Mouse (Mus musculus): ENCODE results near the gene Cramp1l.

Cramp1l gene

GRCm38 (mm10) chr17:25015655-25016291, at the start of gene Cramp1l, which contains the start of gene Ift140:
Cramp1l (minus strand) TSS chr17:25015788.
Ift140 (plus strand) TSS chr17:25016085.
- Histone ChIP-seq H3K4me3 (replicated peaks; ENCODE audit: low read length) (peak within 1 kb of the TSS; percentile 99), H3K36me3 (ENCODE audit: insufficient read depth, low read length) (peaks cover 44% of the 10 kb centered on the region), H3K9me3 (ENCODE audit: low read length) (no peaks in the 10 kb centered on the region), H3K4me1 (replicated peaks; ENCODE audit: low read depth, low read length) (peaks cover 44% of the 10 kb centered on the region), H3K27me3 (ENCODE audit: insufficient read depth, low read length) (no peaks in the 10 kb centered on the region)
- TF ChIP-seq CTCF (conservative IDR thresholded peaks at IDR 0.05; ENCODE audit: low read length): no peak
- TF ChIP-seq NANOG (IDR thresholded peaks at IDR 0.05; ENCODE audit: borderline replicate concordance, low read length): no peak
- no peak for TF ChIP-seq POU5F1 (IDR thresholded peaks at IDR 0.05; ENCODE audit: borderline replicate concordance, low read length)

DNA sequence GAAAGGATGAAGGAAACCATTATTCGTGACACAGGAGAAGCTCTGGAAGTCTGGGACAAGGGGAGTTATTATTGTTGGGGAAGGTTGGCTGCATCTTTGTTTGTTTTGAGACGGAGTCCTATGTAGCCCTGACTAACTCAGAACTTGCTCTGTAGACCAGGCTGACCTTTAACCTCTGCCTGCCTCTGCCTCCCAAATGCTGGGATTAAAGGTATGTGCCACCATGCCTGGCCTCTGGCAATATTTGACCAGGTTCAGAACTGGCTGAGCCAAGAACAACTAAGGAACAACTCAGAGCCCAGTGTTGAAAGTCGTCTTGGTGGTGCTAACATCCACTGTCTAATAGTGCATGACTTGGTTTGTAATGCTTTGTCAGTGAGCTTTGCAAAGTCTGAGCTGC, 49.6 kb upstream of the Cramp1l start:
- H3K4me3 ChIP-seq (replicated peaks; ENCODE audit: low read length): no peak overlapping the region
- H3K36me3 ChIP-seq (ENCODE audit: insufficient read depth, low read length): peaks cover 19% of the 10 kb centered on the region
- H3K27me3 ChIP-seq (ENCODE audit: insufficient read depth, low read length): no peaks in the 10 kb centered on the region
- H3K4me1 ChIP-seq (replicated peaks; ENCODE audit: low read depth, low read length): no peaks in the 10 kb centered on the region
- TF ChIP-seq CTCF (conservative IDR thresholded peaks at IDR 0.05; ENCODE audit: low read length) (no peak), NANOG (IDR thresholded peaks at IDR 0.05; ENCODE audit: borderline replicate concordance, low read length) (no peak), POU5F1 (IDR thresholded peaks at IDR 0.05; ENCODE audit: borderline replicate concordance, low read length) (no peak)
- H3K9me3 ChIP-seq (ENCODE audit: low read length): no peaks in the 10 kb centered on the region

DNA sequence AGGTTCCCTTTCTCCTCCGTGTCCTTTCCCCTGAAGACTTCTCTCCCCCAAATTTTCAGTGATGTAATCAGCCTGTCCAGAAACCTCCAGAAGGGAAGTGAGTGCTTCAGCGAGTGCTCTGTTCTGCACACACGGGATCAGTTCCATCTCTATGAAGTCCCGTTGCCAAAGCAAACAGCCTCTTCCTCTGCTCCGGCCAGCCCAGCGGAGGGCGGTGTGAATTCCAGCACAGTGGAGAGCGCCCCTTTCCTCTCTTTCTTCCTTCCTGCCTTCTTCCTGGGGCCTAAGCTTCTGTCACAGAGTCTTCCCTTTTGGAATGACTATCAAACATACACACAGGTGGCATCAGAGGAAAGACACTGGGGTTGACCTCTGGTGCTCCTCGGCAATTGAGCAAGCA, 48.8 kb upstream of the Cramp1l start:
- H3K4me3 ChIP-seq (replicated peaks; ENCODE audit: low read length): no peak overlapping the region
- no peaks in the 10 kb centered on the region for H3K9me3 ChIP-seq (ENCODE audit: low read length)
- H3K36me3 ChIP-seq (ENCODE audit: insufficient read depth, low read length): peaks cover 21% of the 10 kb centered on the region
- TF ChIP-seq CTCF (conservative IDR thresholded peaks at IDR 0.05; ENCODE audit: low read length) (no peak), POU5F1 (IDR thresholded peaks at IDR 0.05; ENCODE audit: borderline replicate concordance, low read length) (no peak), NANOG (IDR thresholded peaks at IDR 0.05; ENCODE audit: borderline replicate concordance, low read length) (no peak)
- peaks cover under 1% of the 10 kb centered on the region; the same call in 1 of the 2 replicates for H3K4me1 ChIP-seq (replicated peaks; ENCODE audit: low read depth, low read length)
- no peaks in the 10 kb centered on the region for H3K27me3 ChIP-seq (ENCODE audit: insufficient read depth, low read length)

GRCm38 (mm10) chr17:25063872-25064271, 48.3 kb upstream of the Cramp1l start:
- H3K4me1 ChIP-seq (replicated peaks; ENCODE audit: low read depth, low read length): peaks cover 3% of the 10 kb centered on the region; the same call in 1 of the 2 replicates
- no peaks in the 10 kb centered on the region for H3K27me3 ChIP-seq (ENCODE audit: insufficient read depth, low read length)
- no peaks in the 10 kb centered on the region for H3K9me3 ChIP-seq (ENCODE audit: low read length)
- peaks cover 21% of the 10 kb centered on the region for H3K36me3 ChIP-seq (ENCODE audit: insufficient read depth, low read length)
- no peak overlapping the region for H3K4me3 ChIP-seq (replicated peaks; ENCODE audit: low read length)
- TF ChIP-seq NANOG (IDR thresholded peaks at IDR 0.05; ENCODE audit: borderline replicate concordance, low read length) (no peak), CTCF (conservative IDR thresholded peaks at IDR 0.05; ENCODE audit: low read length) (no peak), POU5F1 (IDR thresholded peaks at IDR 0.05; ENCODE audit: borderline replicate concordance, low read length) (no peak)

DNA sequence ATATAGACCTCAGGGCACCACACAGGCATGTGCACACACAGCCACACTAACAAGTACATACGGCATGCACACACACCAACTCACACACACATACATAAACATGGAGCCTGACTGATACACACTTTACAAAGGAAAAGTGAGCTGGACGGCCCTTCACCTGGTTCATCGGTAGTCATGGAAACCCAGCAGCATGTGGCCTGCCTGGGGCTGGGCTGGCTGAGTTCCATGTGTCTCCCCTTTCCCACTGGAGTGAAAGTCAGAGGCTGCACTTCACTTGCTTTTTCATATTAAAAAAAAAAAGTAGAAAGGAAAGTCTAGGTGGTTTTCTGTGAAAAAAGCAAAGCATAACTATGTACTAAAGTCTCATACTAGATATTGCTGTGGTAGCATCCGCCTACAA, 47.7 kb upstream of the Cramp1l start:
- Histone ChIP-seq H3K4me1 (replicated peaks; ENCODE audit: low read depth, low read length) (peaks cover 3% of the 10 kb centered on the region; the same call in 1 of the 2 replicates), H3K4me3 (replicated peaks; ENCODE audit: low read length) (no peak overlapping the region), H3K9me3 (ENCODE audit: low read length) (no peaks in the 10 kb centered on the region), H3K27me3 (ENCODE audit: insufficient read depth, low read length) (no peaks in the 10 kb centered on the region), H3K36me3 (ENCODE audit: insufficient read depth, low read length) (peaks cover 24% of the 10 kb centered on the region)
- TF ChIP-seq NANOG (IDR thresholded peaks at IDR 0.05; ENCODE audit: borderline replicate concordance, low read length) (no peak), POU5F1 (IDR thresholded peaks at IDR 0.05; ENCODE audit: borderline replicate concordance, low read length) (no peak), CTCF (conservative IDR thresholded peaks at IDR 0.05; ENCODE audit: low read length) (no peak)

GRCm38 (mm10) chr17:25057041-25057440, 41.5 kb upstream of the Cramp1l start:
- H3K4me1 ChIP-seq (replicated peaks; ENCODE audit: low read depth, low read length): peaks cover 3% of the 10 kb centered on the region; the same call in 1 of the 2 replicates
- H3K9me3 ChIP-seq (ENCODE audit: low read length): no peaks in the 10 kb centered on the region
- TF ChIP-seq NANOG (IDR thresholded peaks at IDR 0.05; ENCODE audit: borderline replicate concordance, low read length): no peak
- TF ChIP-seq POU5F1 (IDR thresholded peaks at IDR 0.05; ENCODE audit: borderline replicate concordance, low read length): no peak
- TF ChIP-seq CTCF (conservative IDR thresholded peaks at IDR 0.05; ENCODE audit: low read length): no peak
- no peaks in the 10 kb centered on the region for H3K27me3 ChIP-seq (ENCODE audit: insufficient read depth, low read length)
- H3K36me3 ChIP-seq (ENCODE audit: insufficient read depth, low read length): peaks cover 68% of the 10 kb centered on the region
- H3K4me3 ChIP-seq (replicated peaks; ENCODE audit: low read length): no peak overlapping the region

DNA sequence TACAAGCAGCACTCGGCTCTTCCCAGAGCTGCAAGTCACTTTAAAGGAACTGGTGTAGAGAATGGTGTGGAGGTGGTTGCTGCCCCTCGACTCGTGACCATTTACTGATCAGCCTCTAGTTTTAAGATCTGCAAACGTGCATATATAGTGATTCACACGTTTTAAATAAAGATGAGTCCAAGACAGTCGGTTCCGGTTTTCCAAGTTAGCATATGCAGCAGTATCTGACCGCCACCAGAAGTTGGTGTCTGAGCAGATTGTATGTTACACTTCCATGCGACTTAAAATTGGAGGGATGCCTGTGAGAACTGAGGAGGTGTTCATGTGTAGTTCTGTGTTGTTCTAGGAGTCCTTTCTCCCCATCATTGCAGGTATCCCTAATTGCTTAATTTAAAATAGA, 37.7 kb upstream of the Cramp1l start:
- Histone ChIP-seq H3K4me1 (replicated peaks; ENCODE audit: low read depth, low read length) (no peaks in the 10 kb centered on the region; the same call in 1 of the 2 replicates), H3K27me3 (ENCODE audit: insufficient read depth, low read length) (no peaks in the 10 kb centered on the region), H3K9me3 (ENCODE audit: low read length) (no peaks in the 10 kb centered on the region), H3K4me3 (replicated peaks; ENCODE audit: low read length) (no peak overlapping the region), H3K36me3 (ENCODE audit: insufficient read depth, low read length) (peaks cover 72% of the 10 kb centered on the region)
- TF ChIP-seq CTCF (conservative IDR thresholded peaks at IDR 0.05; ENCODE audit: low read length): no peak
- no peak for TF ChIP-seq POU5F1 (IDR thresholded peaks at IDR 0.05; ENCODE audit: borderline replicate concordance, low read length)
- TF ChIP-seq NANOG (IDR thresholded peaks at IDR 0.05; ENCODE audit: borderline replicate concordance, low read length): no peak

- Histone ChIP-seq H3K27me3 (ENCODE audit: insufficient read depth, low read length) (no peaks in the 10 kb centered on the region), H3K9me3 (ENCODE audit: low read length) (no peaks in the 10 kb centered on the region), H3K4me1 (replicated peaks; ENCODE audit: low read depth, low read length) (no peaks in the 10 kb centered on the region; the same call in 1 of the 2 replicates), H3K36me3 (ENCODE audit: insufficient read depth, low read length) (peaks cover 35% of the 10 kb centered on the region), H3K4me3 (replicated peaks; ENCODE audit: low read length) (no peak overlapping the region)
- no peak for TF ChIP-seq POU5F1 (IDR thresholded peaks at IDR 0.05; ENCODE audit: borderline replicate concordance, low read length)
- TF ChIP-seq CTCF (conservative IDR thresholded peaks at IDR 0.05; ENCODE audit: low read length): no peak
- no peak for TF ChIP-seq NANOG (IDR thresholded peaks at IDR 0.05; ENCODE audit: borderline replicate concordance, low read length)
Observed at GRCm38 (mm10) chr17:25047143-25047542, 31.6 kb upstream of the Cramp1l start.
